Mouse (Mus musculus) testis, adult 2 months (tissue): ENCODE data around the gene Gm20219.

Experiments used
- CTCF ChIP-seq: fragments of 200-500 bp; IDR thresholded peaks from 2 replicates; pipeline ENCODE4 v1.5.1; 2012; ENCODE audit warnings: low read depth, mild to moderate bottlenecking, inconsistent platforms, low read length, moderate library complexity; ENCODE audit not compliant: control insufficient read depth, insufficient read depth, insufficient replicate concordance
- POLR2A ChIP-seq: fragments of 200-500 bp; IDR thresholded peaks from 2 replicates; pipeline ENCODE4 v1.6.1; 2012; ENCODE audit warnings: low read depth, mild to moderate bottlenecking, inconsistent platforms, low read length, moderate library complexity; ENCODE audit not compliant: control insufficient read depth

- no peak for TF ChIP-seq POLR2A
- no peak for TF ChIP-seq CTCF
Observed at GRCm38 (mm10) chr17:56559386-56559785, 5.2 kb upstream of the Gm20219 start.
